Mouse (Mus musculus): ENCODE measurements around the gene Oog1.
"Not testable (repeated sequence)": the region's sequence is repeated elsewhere in the genome, so short reads cannot be mapped to it uniquely, and the experiment has no call there.

Oog1 gene

DNA sequence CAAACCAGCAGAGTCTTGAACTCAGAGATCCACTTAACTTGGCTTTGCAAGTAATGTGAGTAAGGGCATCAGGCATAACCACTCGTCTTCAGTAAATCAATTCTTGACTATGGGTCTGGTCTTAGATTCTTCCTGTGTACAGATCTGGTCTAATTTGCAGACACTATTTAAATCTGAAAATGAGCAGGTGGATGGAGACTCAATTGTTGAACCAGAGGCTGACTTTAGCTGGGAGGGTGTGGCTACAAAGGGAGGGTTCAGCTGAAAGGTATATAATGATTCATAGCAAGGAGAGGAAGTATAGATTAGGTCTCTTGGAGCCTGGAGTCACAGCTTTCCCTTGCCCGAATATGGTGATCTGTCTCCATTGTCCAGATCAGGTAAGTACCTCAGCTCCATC, at the start of gene Oog1:
TSS of gene Oog1 (plus strand) at position 301 of the 400 bp plus-strand sequence.
- not testable (repeated sequence) for DNase-seq (ENCODE audit: low spot score)

DNA sequence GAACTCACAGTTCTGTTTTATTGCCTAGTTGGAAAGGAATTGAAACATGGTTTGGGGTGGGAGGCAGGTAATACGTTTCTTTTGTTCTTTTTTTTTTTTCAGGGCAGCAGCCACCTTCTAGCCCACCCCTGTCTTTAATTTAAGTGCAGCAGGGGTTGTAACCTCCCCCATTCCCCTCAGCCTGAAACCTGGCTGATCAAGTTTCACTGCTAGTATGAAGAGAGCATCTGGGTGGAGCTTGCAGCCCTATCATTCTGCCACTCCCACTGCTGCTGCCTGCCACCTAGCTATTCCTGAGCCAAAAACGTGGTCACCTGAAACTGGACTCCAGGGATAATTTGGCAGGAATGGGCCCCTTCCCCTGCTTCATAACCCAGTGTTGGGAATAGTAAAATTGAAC, 1.1 kb upstream of the Oog1 start:
- DNase-seq (ENCODE audit: low spot score) = not testable (repeated sequence)

DNA sequence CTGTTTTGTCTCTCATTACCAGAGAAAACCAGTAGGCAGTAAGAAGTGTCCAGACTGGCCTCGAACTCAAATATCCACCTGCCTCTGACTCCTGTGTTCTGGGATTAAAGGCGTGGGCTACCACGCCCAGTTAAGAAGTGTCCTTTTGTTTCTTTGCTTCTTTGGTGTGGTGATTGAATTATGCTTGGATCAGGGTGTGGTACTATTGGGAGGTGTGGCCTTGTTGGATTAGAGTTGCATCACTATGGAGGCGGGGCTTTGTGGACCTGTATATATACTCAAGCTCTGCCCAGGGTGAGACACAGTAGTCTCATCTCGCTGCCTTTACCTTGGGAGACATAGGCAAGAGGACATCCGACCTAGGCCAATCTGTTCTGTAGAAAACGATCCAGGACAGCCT, 16.1 kb downstream of the Oog1 start, which contains the start of gene Gm4027:
TSS of gene Gm4027 (plus strand) at position 301 of the 400 bp plus-strand sequence.
- not testable (repeated sequence) for DNase-seq (ENCODE audit: low spot score)

DNA sequence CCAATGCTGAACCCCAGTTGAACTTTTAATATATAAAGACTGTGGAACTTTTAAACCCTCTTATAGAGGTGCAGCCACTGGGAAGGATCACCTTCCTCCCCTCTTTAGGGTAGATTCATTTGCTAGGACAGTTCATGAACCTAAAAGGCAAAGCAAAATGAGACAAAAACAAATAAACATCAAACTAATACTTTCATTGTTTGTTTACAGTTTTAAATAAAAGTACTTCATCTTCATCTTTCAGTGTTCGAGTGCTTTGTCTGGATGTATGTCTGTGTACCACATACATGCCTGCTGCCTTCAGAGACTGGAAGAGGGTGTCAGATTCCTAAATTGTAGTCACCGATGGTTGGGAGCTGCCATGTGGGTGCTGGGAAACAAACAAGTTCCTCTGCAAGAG, 42.0 kb downstream of the Oog1 start, which contains the start of gene Gm16381:
TSS of gene Gm16381 (minus strand) at position 101 of the 400 bp plus-strand sequence.
- DNase-seq (ENCODE audit: low spot score) = not testable (repeated sequence)

- DNase-seq (ENCODE audit: low spot score) = not testable (repeated sequence)
Observed at GRCm38 (mm10) chr12:87652916-87653703, 50.6 kb downstream of the Oog1 start.
